In genomic region chr6:119428611-119429010, GRCm38 (mm10) we compare ENCODE assay signal across 10 mouse cellular contexts. TPM values are rescaled to one million over a fixed set of nuclear protein-coding genes. Genes with fewer than 3 reads are reported as not detected.
DNase-seq lines count a peak whose midpoint lies in the region; ATAC-seq and TF ChIP-seq lines count a peak whose summit lies in the region.
"Had no signal": no experiment of that assay in that cellular context is flagged by ENCODE, and none has a peak within 500 bp of the region (broad histone marks: within the 10 kb centered on the region; RNA-seq: fewer than 3 reads in every experiment).

No protein-coding gene starts in this region.

- no peak for ATAC-seq in liver, postnatal 0 days

- DNase-seq in cerebellum, adult 2 months, result no peak
- DNase-seq in cerebellum, adult 18-20 months, result no peak
- DNase-seq in lung, adult 2 months, result no peak
- no peak for DNase-seq in lung, adult 18-20 months
- DNase-seq in liver, postnatal 0 days, result peak; percentile 53
- DNase-seq in thymus, postnatal 25 days, result peak; percentile 57
- DNase-seq in left cerebral cortex, postnatal 36 days (ENCODE audit: low spot score in 2 of 2), result no peak
- DNase-seq in right cerebral cortex, adult 2 months (ENCODE audit: low spot score in 2 of 2), result no peak
- DNase-seq: cerebellum, adult 9-10 months had no signal

- intact Hi-C loops in left cerebral cortex, postnatal 36 days (cut with DNase I), result no loop called here

- H3K27me3 ChIP-seq in cerebellum, adult 2 months (ENCODE audit: control insufficient read depth, insufficient read depth, low read length), result no peaks in the 10 kb centered on the region
- H3K27me3 ChIP-seq in liver, postnatal 0 days (ENCODE audit: insufficient read depth, low read length), result no peaks in the 10 kb centered on the region
- H3K27me3 ChIP-seq: liver, embryonic 15.5 days had no signal

- no peak overlapping the region for H3K4me3 ChIP-seq in cerebellum, adult 2 months (replicated peaks; ENCODE audit: insufficient read depth, low read depth, low read length)
- H3K4me3 ChIP-seq in lung, adult 2 months (replicated peaks; ENCODE audit: extremely low read depth, low read depth, low read length), result no peak overlapping the region
- H3K4me3 ChIP-seq in liver, postnatal 0 days (ENCODE audit: low read depth, low read length), result no peak overlapping the region
- H3K4me3 ChIP-seq: liver, embryonic 15.5 days had no signal

- H3K36me3 ChIP-seq in liver, postnatal 0 days (replicated peaks; ENCODE audit: insufficient read depth, low read length), result no peaks in the 10 kb centered on the region
- H3K36me3 ChIP-seq: liver, embryonic 15.5 days had no signal

- H3K4me2 ChIP-seq in liver, postnatal 0 days (ENCODE audit: low read depth, low read length), result no peak overlapping the region
- H3K4me2 ChIP-seq: liver, embryonic 15.5 days had no signal

- no peaks in the 10 kb centered on the region for H3K9me3 ChIP-seq in liver, postnatal 0 days (ENCODE audit: low read length)
- H3K9me3 ChIP-seq: liver, embryonic 15.5 days had no signal

- no peak overlapping the region for H3K9ac ChIP-seq in liver, postnatal 0 days (replicated peaks)
- H3K9ac ChIP-seq: liver, embryonic 15.5 days had no signal

- H3K4me1 ChIP-seq in cerebellum, adult 2 months (ENCODE audit: control insufficient read depth, insufficient read depth, low read length), result no peaks in the 10 kb centered on the region
- H3K4me1 ChIP-seq in lung, adult 2 months (ENCODE audit: control insufficient read depth, insufficient read depth, low read length), result peaks cover 2% of the 10 kb centered on the region; the same call in 1 of the 2 replicates
- no peaks in the 10 kb centered on the region for H3K4me1 ChIP-seq in liver, postnatal 0 days (ENCODE audit: insufficient read depth)
- H3K4me1 ChIP-seq: liver, embryonic 15.5 days had no signal

- 92% methylated on average over 3 of the region's 3 CpGs for WGBS in cerebellum, adult 2 months
- 84% methylated on average over 3 of the region's 3 CpGs for WGBS in lung, adult 2 months
- 67% methylated on average over 3 of the region's 3 CpGs for WGBS in liver, postnatal 0 days (ENCODE audit: insufficient replicate concordance)

- H3K27ac ChIP-seq in cerebellum, adult 2 months (ENCODE audit: insufficient read depth, low read length), result no peak overlapping the region; the same call in 1 of the 2 replicates
- no peak overlapping the region for H3K27ac ChIP-seq in liver, postnatal 0 days (ENCODE audit: low read depth)
- H3K27ac ChIP-seq: liver, embryonic 15.5 days had no signal

- no peak for TF ChIP-seq EP300 in liver, postnatal 0 days (IDR thresholded peaks at IDR 0.05; ENCODE audit: low read depth)

- TF ChIP-seq POLR2A in cerebellum, adult 2 months (IDR thresholded peaks at IDR 0.05; ENCODE audit: borderline replicate concordance, insufficient read depth, low read length), result no peak
- no peak for TF ChIP-seq POLR2A in lung, adult 2 months (IDR thresholded peaks at IDR 0.05; ENCODE audit: borderline replicate concordance, extremely low read depth, low read depth, low read length)

- TF ChIP-seq CTCF in cerebellum, adult 2 months (IDR thresholded peaks at IDR 0.05; ENCODE audit: borderline replicate concordance, insufficient read depth, low read depth, low read length), result 0 out of 2 replicates have a peak, but pooled peaks have one; percentile 20
- 0 out of 2 replicates have a peak, but pooled peaks have one; percentile 3 for TF ChIP-seq CTCF in lung, adult 2 months (IDR thresholded peaks at IDR 0.05; ENCODE audit: insufficient read depth, low read length)
- TF ChIP-seq CTCF in liver, postnatal 0 days (IDR thresholded peaks at IDR 0.05; ENCODE audit: low read depth), result peak; percentile 54

RNA-seq across cellular contexts. Expression of gene Adipor2, which starts 11.1 kb away (rescaled TPM):
- 52.4 and 54.0 TPM in 2 replicates for polyA plus RNA-seq in cerebellum, adult 2 months (2012; rRNA removed)
- polyA plus RNA-seq in lung, adult 2 months (2012; rRNA removed), result 63.6 and 81.0 TPM in 2 replicates
- polyA plus RNA-seq in liver, postnatal 0 days (2015; fragmentation: Nextera tagmentation; extraction: Ambion mirVana), result 53.9 and 58.6 TPM in 2 replicates
- total RNA-seq in left cerebral cortex, postnatal 36 days (2021), result 10 to 100 TPM; 38.4 to 39.3 TPM

RNA-seq across cellular contexts. Expression of gene Fbxl14, which starts 50.9 kb away (rescaled TPM):
- polyA plus RNA-seq in cerebellum, adult 2 months (2012; rRNA removed), result 34.1 TPM in 2 replicates
- polyA plus RNA-seq in lung, adult 2 months (2012; rRNA removed), result 77.7 and 84.9 TPM in 2 replicates
- 2.4 and 2.5 TPM in 2 replicates for polyA plus RNA-seq in liver, postnatal 0 days (2015; fragmentation: Nextera tagmentation; extraction: Ambion mirVana)
- total RNA-seq in left cerebral cortex, postnatal 36 days (2021), result 10 to 100 TPM; 31.8 to 35.5 TPM

Comparison
In these comparisons a context has a peak if more than half of its experiments do, and no peak if none do; other contexts are left out.
1. DNase-seq: peak in liver, postnatal 0 days (single experiment) and thymus, postnatal 25 days (single experiment); none in cerebellum, adult 2 months (0 of 2), cerebellum, adult 18-20 months (0 of 2), lung, adult 2 months (single experiment), lung, adult 18-20 months (0 of 2), left cerebral cortex, postnatal 36 days (0 of 2) and right cerebral cortex, adult 2 months (0 of 2).
2. CTCF ChIP-seq: peak in every context shown above with its lines; median percentile 54 in liver, postnatal 0 days; 20 in cerebellum, adult 2 months; 3 in lung, adult 2 months.